Mouse (Mus musculus) liver, embryonic 14.5 days (tissue): ENCODE measurements around the gene Efna3. TPM values are rescaled to one million over a fixed set of nuclear protein-coding genes. Genes with fewer than 3 reads are reported as not detected.

ENCODE experiments used
- ATAC-seq: fragments of 200-750 bp; cut with Nextera tagmentation; 2 replicates; pipeline ENCODE4 v1.8.0; 2017; ENCODE audit warnings: moderate number of reproducible peaks, mild to moderate bottlenecking, moderate library complexity; ENCODE audit not compliant: insufficient read depth
- DNase-seq, 3 experiments: peaks; one replicate each; pipeline ENCODE4 v3.0.0-alpha.2; 2012 to 2013; ENCODE audit warnings: low read depth in 3 of 3, low spot score in 3 of 3
- H3K27ac ChIP-seq: fragments of 300-500 bp; sonication (generic); 2 replicates; pipeline ENCODE4 v1.5.1; 2014; ENCODE audit warnings: moderate library complexity, mild to moderate bottlenecking, control low read depth, inconsistent platforms
- H3K27me3 ChIP-seq: fragments of 300-500 bp; sonication (generic); 2 replicates; pipeline ENCODE4 v1.6.1; 2014; ENCODE audit warnings: mild to moderate bottlenecking, low read length, moderate library complexity; ENCODE audit not compliant: control insufficient read depth, insufficient read depth
- H3K36me3 ChIP-seq: fragments of 300-500 bp; sonication (generic); replicated peaks from 2 replicates; pipeline ENCODE4 v1.6.1; 2014; ENCODE audit warnings: low read depth; ENCODE audit not compliant: control insufficient read depth, insufficient read depth
- H3K4me1 ChIP-seq, 2 experiments: fragments of 200-500 bp in 1 of 2; fragments of 300-500 bp in 1 of 2; sonication (generic) in 1 of 2; replicated peaks; 2 replicates each; pipeline ENCODE4 v1.6.1; 2012 to 2014; ENCODE audit warnings: antibody characterized with exemption in 1 of 2, inconsistent platforms in 1 of 2, low read length in 1 of 2; ENCODE audit not compliant: control insufficient read depth in 2 of 2, insufficient read depth in 2 of 2
- H3K4me2 ChIP-seq: fragments of 300-500 bp; sonication (generic); 2 replicates; pipeline ENCODE4 v1.6.1; 2014; ENCODE audit warnings: low read depth, mild to moderate bottlenecking, control low read depth, moderate library complexity
- H3K4me3 ChIP-seq, 2 experiments: fragments of 200-500 bp in 1 of 2; fragments of 300-500 bp in 1 of 2; sonication (generic) in 1 of 2; 2 replicates each; pipeline ENCODE4 v1.5.1; 2012 to 2014; ENCODE audit warnings: low read depth in 2 of 2, low read length in 2 of 2, mild to moderate bottlenecking in 2 of 2, control low read depth in 1 of 2, inconsistent platforms in 1 of 2, moderate library complexity in 1 of 2; ENCODE audit not compliant: insufficient read depth in 1 of 2
- H3K9ac ChIP-seq: fragments of 300-500 bp; sonication (generic); replicated peaks from 2 replicates; pipeline ENCODE4 v1.6.1; 2014; ENCODE audit warnings: mild to moderate bottlenecking, control low read depth, moderate library complexity
- H3K9me3 ChIP-seq: fragments of 300-500 bp; sonication (generic); 2 replicates; pipeline ENCODE4 v1.6.1; 2016; ENCODE audit warnings: low read length, mixed read lengths; ENCODE audit not compliant: control insufficient read depth
- CTCF ChIP-seq: IDR thresholded peaks from 2 replicates; pipeline ENCODE4 v1.5.1; 2016; ENCODE audit warnings: antibody characterized with exemption, low read depth, control low read depth
- EP300 ChIP-seq: IDR thresholded peaks from 2 replicates; pipeline ENCODE4 v1.6.1; 2016; ENCODE audit warnings: antibody characterized with exemption, low read depth
- WGBS: fragments of 180-500 bp; shearing (Covaris S2); extraction: QIAGEN DNeasy Blood & Tissue Kit; methylation state at CpG from one replicate; pipeline ENCODE4 v1.1.7; 2014; ENCODE audit not compliant: insufficient replicate concordance; 5-methylcytosine and 5-hydroxymethylcytosine counted together
- polyA plus RNA-seq, 2 experiments: library from polyadenylated mRNA; depleted of rRNA in 1 of 2; stranded (reverse) in 1 of 2; unstranded in 1 of 2; fragments of >200 nt; fragmentation: Nextera tagmentation in 1 of 2; extraction: Ambion mirVana in 1 of 2; gene quantifications; 2 replicates each; pipeline versions ENCODE4 v1.2.1 to v1.2.3; 2012 to 2014

Gene Efna3
- polyA plus RNA-seq, 2 experiments: 0.05 to 0.06 TPM

DNA sequence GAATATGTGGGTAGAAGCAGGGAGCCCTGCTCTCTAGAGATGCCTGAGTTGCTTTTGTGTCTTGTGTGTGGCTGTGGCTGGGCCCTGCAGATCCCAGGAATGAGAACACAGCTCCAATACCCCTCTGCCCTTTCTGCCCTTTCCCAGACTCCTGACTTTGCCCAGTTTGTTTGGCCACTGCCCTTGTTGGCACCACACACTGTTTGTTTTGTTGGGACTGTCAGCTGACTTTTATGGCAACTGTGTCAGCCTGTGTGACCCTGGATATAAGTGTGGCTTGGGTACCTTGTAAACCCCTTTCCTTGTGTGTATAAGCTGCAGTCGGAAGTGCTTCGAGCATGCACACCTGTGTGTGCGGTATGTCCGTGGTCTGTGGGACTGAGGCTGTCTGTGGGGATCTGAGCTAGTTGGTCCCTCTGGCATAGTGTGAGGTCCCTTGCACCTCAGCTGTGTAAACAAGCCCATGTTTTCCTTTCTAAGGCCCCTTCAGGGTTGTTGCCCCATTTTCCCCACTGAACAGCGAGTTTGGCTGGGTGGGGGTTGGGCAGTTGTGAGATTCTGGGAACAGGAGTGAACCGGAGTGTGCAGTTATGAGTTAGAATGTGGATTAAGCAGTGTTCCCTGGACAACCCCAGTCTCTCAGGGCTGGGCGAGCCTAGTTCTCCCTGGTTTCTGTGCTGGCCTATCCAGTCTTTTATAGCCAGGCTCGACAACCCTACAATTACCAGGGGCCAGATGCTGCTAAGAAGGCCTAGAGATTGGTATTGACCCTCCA, 17.0 kb downstream of the Efna3 start:
- Histone ChIP-seq H3K4me3 (no peak overlapping the region), H3K27ac (no peak overlapping the region), H3K36me3 (no peaks in the 10 kb centered on the region), H3K9me3 (no peaks in the 10 kb centered on the region), H3K27me3 (no peaks in the 10 kb centered on the region; the same call in 1 of the 2 replicates), H3K4me2 (no peak overlapping the region), H3K4me1 (peaks cover 0 to 3% of the 10 kb centered on the region in 2 experiments; a peak in 1 of 4 replicates), H3K9ac (no peak overlapping the region)
- no peak for DNase-seq
- 49% methylated on average over 8 of the region's 8 CpGs for WGBS
- ATAC-seq: no peak
- TF ChIP-seq CTCF: no peak
- TF ChIP-seq EP300: no peak

DNA sequence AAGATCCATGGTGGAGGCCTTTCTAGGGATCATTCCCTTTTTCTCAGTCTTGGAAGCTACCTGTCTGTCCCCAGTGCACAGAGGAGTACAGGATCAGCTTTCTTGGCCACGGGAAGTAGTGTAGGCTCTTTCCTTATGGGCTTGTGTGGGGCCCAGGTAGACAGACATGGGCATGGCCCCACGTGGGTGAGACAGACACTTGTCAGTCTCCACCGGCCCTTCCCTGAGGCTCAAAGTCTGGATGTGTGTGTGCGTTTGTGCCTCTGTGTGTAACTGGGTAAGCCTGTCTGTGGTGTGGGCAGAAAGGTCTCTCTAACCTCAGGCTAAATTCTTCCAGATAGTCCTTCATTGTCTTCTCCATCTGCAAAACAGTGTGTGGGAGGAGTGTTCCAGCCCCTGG, 17.7 kb downstream of the Efna3 start:
- TF ChIP-seq EP300: no peak
- TF ChIP-seq CTCF: no peak
- H3K9me3 ChIP-seq: no peaks in the 10 kb centered on the region
- no peaks in the 10 kb centered on the region for H3K36me3 ChIP-seq
- no peak for ATAC-seq
- H3K4me1 ChIP-seq: peaks cover 0 to 3% of the 10 kb centered on the region in 2 experiments; a peak in 1 of 4 replicates
- no peak overlapping the region for H3K27ac ChIP-seq
- no peak overlapping the region for H3K4me2 ChIP-seq
- DNase-seq: no peak
- 53% methylated on average over 4 of the region's 4 CpGs for WGBS
- no peak overlapping the region for H3K4me3 ChIP-seq
- peaks cover 2% of the 10 kb centered on the region for H3K27me3 ChIP-seq
- H3K9ac ChIP-seq: no peak overlapping the region

DNA sequence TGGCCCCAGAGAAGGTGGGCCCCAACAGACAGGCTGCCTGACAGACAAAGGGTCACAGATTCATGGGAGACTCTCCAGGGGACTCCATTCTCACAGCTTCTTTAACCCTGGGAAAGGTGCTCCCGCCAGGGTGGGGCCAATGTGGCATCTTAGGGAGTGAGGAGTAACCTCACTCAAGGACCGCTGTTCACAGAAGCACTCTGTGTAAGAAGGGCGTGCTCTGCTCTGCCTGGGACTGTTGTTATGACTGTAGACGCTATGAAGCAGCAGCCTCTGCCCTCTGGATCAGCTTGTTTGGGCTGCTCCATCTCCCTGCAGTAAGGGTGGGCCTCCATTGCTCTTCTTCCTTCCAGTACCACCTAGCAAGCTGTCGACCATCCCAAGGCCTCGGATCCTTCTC, 18.3 kb downstream of the Efna3 start:
- no peak overlapping the region for H3K27ac ChIP-seq
- no peak overlapping the region for H3K4me2 ChIP-seq
- H3K4me3 ChIP-seq: no peak overlapping the region
- no peak for TF ChIP-seq CTCF
- no peak for TF ChIP-seq EP300
- H3K9me3 ChIP-seq: no peaks in the 10 kb centered on the region
- peaks cover 0 to 3% of the 10 kb centered on the region in 2 experiments; a peak in 1 of 4 replicates for H3K4me1 ChIP-seq
- no peak overlapping the region for H3K9ac ChIP-seq
- ATAC-seq (no peak), DNase-seq (no peak)
- H3K27me3 ChIP-seq: peaks cover 6% of the 10 kb centered on the region
- WGBS: 54% methylated on average over 6 of the region's 6 CpGs
- H3K36me3 ChIP-seq: no peaks in the 10 kb centered on the region

DNA sequence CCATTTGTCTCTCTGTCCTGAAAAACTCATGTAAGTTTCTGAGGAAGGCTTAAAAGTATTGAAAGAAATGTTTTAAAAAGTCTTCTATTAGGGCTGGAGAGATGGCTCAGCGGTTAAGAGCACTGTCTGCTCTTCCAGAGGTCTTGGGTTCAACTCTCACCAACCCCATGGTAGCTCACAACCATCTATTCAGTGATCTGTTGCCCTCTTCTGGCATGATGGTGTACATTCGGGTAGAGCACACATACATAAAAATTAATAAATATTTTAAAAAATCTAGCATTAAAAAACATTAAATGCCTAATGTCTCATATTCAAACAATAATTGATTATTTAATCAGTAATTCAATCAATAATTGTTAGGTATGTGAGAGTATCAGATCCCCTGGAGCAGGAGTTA, 22.3 kb downstream of the Efna3 start:
- no peak overlapping the region for H3K27ac ChIP-seq
- peaks cover 0 to 5% of the 10 kb centered on the region in 2 experiments; a peak in 2 of 4 replicates for H3K4me1 ChIP-seq
- 39% methylated on average over 2 of the region's 2 CpGs for WGBS
- no peak overlapping the region for H3K4me2 ChIP-seq
- no peak overlapping the region for H3K4me3 ChIP-seq
- no peak overlapping the region for H3K9ac ChIP-seq
- DNase-seq: no peak
- no peaks in the 10 kb centered on the region for H3K36me3 ChIP-seq
- peak; percentile 15; the same call in 1 of the 2 replicates for TF ChIP-seq CTCF
- no peak for TF ChIP-seq EP300
- ATAC-seq: no peak
- no peaks in the 10 kb centered on the region for H3K9me3 ChIP-seq
- peaks cover 9% of the 10 kb centered on the region for H3K27me3 ChIP-seq

DNA sequence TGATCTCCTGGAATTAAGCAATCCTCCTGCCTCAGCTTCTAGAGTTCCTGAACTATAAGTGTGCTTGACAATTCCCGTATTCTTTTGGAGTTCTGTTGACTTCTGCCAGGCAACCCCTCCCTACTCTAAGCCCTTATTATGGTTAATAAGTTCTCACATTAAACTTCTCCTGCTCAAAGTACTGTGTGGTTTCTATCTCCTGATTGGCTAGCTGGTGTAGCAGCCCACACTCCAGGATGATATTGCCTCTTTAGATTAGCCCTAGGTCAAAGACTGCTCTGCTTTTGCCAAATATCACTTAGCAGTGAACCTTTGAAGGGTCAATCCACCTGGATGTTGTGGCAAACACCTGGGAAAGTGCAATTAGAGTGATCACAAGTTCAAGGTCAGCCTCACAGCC, 22.7 kb downstream of the Efna3 start:
- H3K27ac ChIP-seq: no peak overlapping the region
- no peak for TF ChIP-seq CTCF
- no peak for TF ChIP-seq EP300
- peak overlapping the region; percentile 28; the same call in 1 of the 2 replicates for H3K4me2 ChIP-seq
- DNase-seq (no peak), ATAC-seq (no peak)
- 32% methylated on average over 1 of the region's 1 CpGs for WGBS
- H3K36me3 ChIP-seq: no peaks in the 10 kb centered on the region
- peaks cover 0 to 5% of the 10 kb centered on the region in 2 experiments; a peak in 2 of 4 replicates for H3K4me1 ChIP-seq
- no peak overlapping the region for H3K4me3 ChIP-seq
- H3K9ac ChIP-seq: no peak overlapping the region
- H3K27me3 ChIP-seq: peaks cover 9% of the 10 kb centered on the region
- H3K9me3 ChIP-seq: no peaks in the 10 kb centered on the region
